Comparison of ENCODE assay signal across 8 mouse cellular contexts in the genomic region with DNA sequence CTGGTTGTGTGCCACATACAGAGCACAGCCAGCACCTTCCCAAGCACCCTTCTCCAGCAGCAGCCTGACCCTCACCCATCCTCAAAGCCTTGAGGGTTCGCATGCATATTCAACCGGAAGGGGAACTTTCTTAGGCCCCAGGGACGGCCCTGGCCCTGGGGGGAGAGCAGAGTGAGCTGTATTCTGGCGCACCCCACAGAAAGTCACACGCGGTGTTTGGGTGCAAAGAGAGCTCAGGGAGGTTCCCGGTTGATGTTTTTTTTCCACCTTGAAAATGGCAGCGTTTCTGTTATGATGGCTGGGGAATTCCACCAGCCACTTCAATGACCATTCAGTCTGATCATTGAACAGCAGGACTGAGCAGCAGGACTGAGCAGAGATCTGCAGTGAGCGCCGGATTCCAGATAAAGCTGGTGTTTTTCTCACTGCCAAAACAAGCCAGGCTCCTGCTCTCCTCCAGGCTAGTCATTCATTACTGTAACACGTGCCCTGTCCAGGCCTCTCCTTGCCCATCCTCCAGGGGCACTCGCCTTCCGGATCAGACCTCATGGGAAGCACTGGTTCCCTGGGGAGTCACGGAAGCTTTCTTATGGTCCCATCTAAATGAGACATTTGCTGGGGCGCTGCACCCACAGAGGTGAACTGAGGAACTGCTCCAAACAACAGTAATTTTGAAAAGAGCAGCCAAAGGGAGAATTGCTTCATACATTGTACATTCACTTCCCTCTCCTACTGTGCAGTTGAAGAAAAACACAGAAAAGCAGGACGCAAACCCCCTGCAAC. TPM values are rescaled to one million over a fixed set of nuclear protein-coding genes. Genes with fewer than 3 reads are reported as not detected.
A peak's percentile ranks its signal among the peaks of the same experiment; 100 is the strongest.
DNase-seq lines count a peak whose midpoint lies in the region; ATAC-seq lines count a peak whose summit lies in the region.

No protein-coding gene starts in this region.

- 33% methylated on average over 16 of the region's 16 CpGs for WGBS in midbrain, embryonic 14.5 days
- 37% methylated on average over 16 of the region's 16 CpGs for WGBS in midbrain, embryonic 10.5 days
- 22% methylated on average over 16 of the region's 16 CpGs for WGBS in heart, embryonic 15.5 days
- WGBS in limb, embryonic 13.5 days: 30% methylated on average over 16 of the region's 16 CpGs
- WGBS in neural tube, embryonic 15.5 days: 37% methylated on average over 16 of the region's 16 CpGs

- no peak overlapping the region for H3K9ac ChIP-seq in midbrain, embryonic 14.5 days (replicated peaks; ENCODE audit: low read length)
- H3K9ac ChIP-seq in heart, embryonic 15.5 days: no peak overlapping the region
- 0 out of 2 replicates have a peak overlapping the region, but pooled peaks have one; percentile 13 for H3K9ac ChIP-seq in limb, embryonic 13.5 days
- no peak overlapping the region for H3K9ac ChIP-seq in neural tube, embryonic 15.5 days (replicated peaks)

- H3K4me3 ChIP-seq in midbrain, embryonic 14.5 days (replicated peaks; ENCODE audit: low read depth, low read length): no peak overlapping the region
- H3K4me3 ChIP-seq in midbrain, embryonic 10.5 days: no peak overlapping the region
- H3K4me3 ChIP-seq in heart, embryonic 15.5 days: no peak overlapping the region
- H3K4me3 ChIP-seq in limb, embryonic 13.5 days: no peak overlapping the region
- H3K4me3 ChIP-seq in neural tube, embryonic 15.5 days (replicated peaks): no peak overlapping the region

- peak; percentile 40 for DNase-seq in midbrain, embryonic 14.5 days
- no peak for DNase-seq in midbrain, embryonic 10.5 days (ENCODE audit: low spot score)
- DNase-seq in left cerebral cortex, adult 9 months (ENCODE audit: low spot score in 2 of 2): no peak
- DNase-seq in urinary bladder, postnatal 4 days (ENCODE audit: low spot score in 2 of 2): no peak
- no peak for DNase-seq in cerebellum, adult 18-20 months

- no peaks in the 10 kb centered on the region for H3K36me3 ChIP-seq in midbrain, embryonic 14.5 days (ENCODE audit: control insufficient read depth, insufficient read depth, low read length)
- H3K36me3 ChIP-seq in midbrain, embryonic 10.5 days: no peaks in the 10 kb centered on the region
- H3K36me3 ChIP-seq in heart, embryonic 15.5 days: no peaks in the 10 kb centered on the region
- no peaks in the 10 kb centered on the region for H3K36me3 ChIP-seq in limb, embryonic 13.5 days
- no peaks in the 10 kb centered on the region for H3K36me3 ChIP-seq in neural tube, embryonic 15.5 days

- H3K27me3 ChIP-seq in midbrain, embryonic 14.5 days (ENCODE audit: control insufficient read depth, insufficient read depth, low read length): peaks cover 18% of the 10 kb centered on the region
- peaks cover 68% of the 10 kb centered on the region for H3K27me3 ChIP-seq in midbrain, embryonic 10.5 days (ENCODE audit: low read depth, poor library complexity, severe bottlenecking)
- H3K27me3 ChIP-seq in heart, embryonic 15.5 days: 0 out of 2 replicates have a peak, but pooled peaks cover 3% of the 10 kb centered on the region
- peaks cover 36% of the 10 kb centered on the region for H3K27me3 ChIP-seq in limb, embryonic 13.5 days
- H3K27me3 ChIP-seq in neural tube, embryonic 15.5 days (replicated peaks): peaks cover 23% of the 10 kb centered on the region

- H3K9me3 ChIP-seq in midbrain, embryonic 14.5 days (ENCODE audit: control insufficient read depth, low read length): no peaks in the 10 kb centered on the region
- H3K9me3 ChIP-seq in midbrain, embryonic 10.5 days (replicated peaks): no peaks in the 10 kb centered on the region
- H3K9me3 ChIP-seq in heart, embryonic 15.5 days (replicated peaks): no peaks in the 10 kb centered on the region
- no peaks in the 10 kb centered on the region for H3K9me3 ChIP-seq in limb, embryonic 13.5 days
- H3K9me3 ChIP-seq in neural tube, embryonic 15.5 days (replicated peaks): no peaks in the 10 kb centered on the region

- H3K4me1 ChIP-seq in midbrain, embryonic 14.5 days (ENCODE audit: control insufficient read depth, insufficient read depth, low read length): peaks cover 11% of the 10 kb centered on the region; the same call in 1 of the 2 replicates
- peaks cover 20% of the 10 kb centered on the region for H3K4me1 ChIP-seq in midbrain, embryonic 10.5 days
- H3K4me1 ChIP-seq in heart, embryonic 15.5 days (replicated peaks): peaks cover 23% of the 10 kb centered on the region
- peaks cover 31% of the 10 kb centered on the region for H3K4me1 ChIP-seq in limb, embryonic 13.5 days
- peaks cover 22% of the 10 kb centered on the region for H3K4me1 ChIP-seq in neural tube, embryonic 15.5 days

- no peak for ATAC-seq in midbrain, embryonic 14.5 days (ENCODE audit: low FRiP score, low TSS enrichment)
- no peak for ATAC-seq in heart, embryonic 15.5 days (replicated peaks; ENCODE audit: insufficient number of reproducible peaks, insufficient read depth, low FRiP score, low read depth)
- no peak for ATAC-seq in limb, embryonic 13.5 days (ENCODE audit: low FRiP score, low read depth)
- 0 out of 2 replicates have a peak, but pooled peaks have one; percentile 47 for ATAC-seq in neural tube, embryonic 15.5 days (ENCODE audit: low FRiP score)

- H3K27ac ChIP-seq in midbrain, embryonic 14.5 days (replicated peaks; ENCODE audit: low read depth, low read length): no peak overlapping the region
- no peak overlapping the region for H3K27ac ChIP-seq in midbrain, embryonic 10.5 days (replicated peaks)
- H3K27ac ChIP-seq in heart, embryonic 15.5 days: no peak overlapping the region
- no peak overlapping the region for H3K27ac ChIP-seq in limb, embryonic 13.5 days
- H3K27ac ChIP-seq in neural tube, embryonic 15.5 days (replicated peaks): no peak overlapping the region

- no peak overlapping the region for H3K4me2 ChIP-seq in midbrain, embryonic 14.5 days (ENCODE audit: low read length)
- H3K4me2 ChIP-seq in heart, embryonic 15.5 days: peak overlapping the region; percentile 74
- H3K4me2 ChIP-seq in limb, embryonic 13.5 days (replicated peaks): no peak overlapping the region; the same call in 1 of the 2 replicates
- H3K4me2 ChIP-seq in neural tube, embryonic 15.5 days: peak overlapping the region; percentile 4

RNA-seq across cellular contexts. Expression of a gene that starts 6.0 kb away (rescaled TPM):
- 12.7 and 14.2 TPM in 2 replicates for polyA plus RNA-seq in midbrain, embryonic 14.5 days (2014; fragmentation: Nextera tagmentation; extraction: Ambion mirVana)
- polyA plus RNA-seq in midbrain, embryonic 10.5 days (2016; fragmentation: Nextera tagmentation; extraction: Ambion mirVana): 7.9 and 11.2 TPM in 2 replicates
- 3.1 and 8.4 TPM in 2 replicates for polyA plus RNA-seq in heart, embryonic 15.5 days (2015; fragmentation: Nextera tagmentation; extraction: Ambion mirVana)
- polyA plus RNA-seq in limb, embryonic 13.5 days (2015; fragmentation: Nextera tagmentation; extraction: Ambion mirVana): 4.7 and 5.0 TPM in 2 replicates
- 16.0 and 18.0 TPM in 2 replicates for polyA plus RNA-seq in neural tube, embryonic 15.5 days (2015; fragmentation: Nextera tagmentation; extraction: Ambion mirVana)

RNA-seq across cellular contexts. Expression of a gene that starts 41.5 kb away (rescaled TPM):
- polyA plus RNA-seq in midbrain, embryonic 14.5 days (2014; fragmentation: Nextera tagmentation; extraction: Ambion mirVana): 30.8 and 36.2 TPM in 2 replicates
- 38.7 and 44.3 TPM in 2 replicates for polyA plus RNA-seq in midbrain, embryonic 10.5 days (2016; fragmentation: Nextera tagmentation; extraction: Ambion mirVana)
- polyA plus RNA-seq in heart, embryonic 15.5 days (2015; fragmentation: Nextera tagmentation; extraction: Ambion mirVana): 42.5 and 46.6 TPM in 2 replicates
- 34.7 and 36.2 TPM in 2 replicates for polyA plus RNA-seq in limb, embryonic 13.5 days (2015; fragmentation: Nextera tagmentation; extraction: Ambion mirVana)
- 45.2 and 48.5 TPM in 2 replicates for polyA plus RNA-seq in neural tube, embryonic 15.5 days (2015; fragmentation: Nextera tagmentation; extraction: Ambion mirVana)

Comparison
In these comparisons a context has a peak if more than half of its experiments do, and no peak if none do; other contexts are left out.
1. H3K4me2 ChIP-seq: peak in heart, embryonic 15.5 days (single experiment) and neural tube, embryonic 15.5 days (single experiment); none in midbrain, embryonic 14.5 days (single experiment) and limb, embryonic 13.5 days (single experiment).